Mouse (Mus musculus) hindbrain, embryonic 16.5 days (tissue): ENCODE data around the gene Fam184a. TPM values are rescaled to one million over a fixed set of nuclear protein-coding genes. Genes with fewer than 3 reads are reported as not detected.

Source experiments
- ATAC-seq: fragments of 200-750 bp; cut with Nextera tagmentation; 2 replicates; pipeline ENCODE4 v1.8.0; 2017; ENCODE audit warnings: moderate TSS enrichment, moderate library complexity
- H3K27ac ChIP-seq: fragments of 300-500 bp; sonication (generic); 2 replicates; pipeline ENCODE4 v1.5.1; 2014; ENCODE audit warnings: low read depth, mild to moderate bottlenecking, control low read depth, low read length, moderate library complexity
- H3K27me3 ChIP-seq: fragments of 300-500 bp; sonication (generic); replicated peaks from 2 replicates; pipeline ENCODE4 v1.6.1; 2014; ENCODE audit warnings: low read length; ENCODE audit not compliant: control insufficient read depth, insufficient read depth
- H3K36me3 ChIP-seq: fragments of 300-500 bp; sonication (generic); 2 replicates; pipeline ENCODE4 v1.6.1; 2014; ENCODE audit warnings: mild to moderate bottlenecking, low read length, moderate library complexity, mixed read lengths; ENCODE audit not compliant: control insufficient read depth, insufficient read depth
- H3K4me1 ChIP-seq: fragments of 300-500 bp; sonication (generic); 2 replicates; pipeline ENCODE4 v1.6.1; 2014; ENCODE audit warnings: low read depth, low read length; ENCODE audit not compliant: control insufficient read depth, insufficient read depth
- H3K4me2 ChIP-seq: fragments of 300-500 bp; sonication (generic); 2 replicates; pipeline ENCODE4 v1.6.1; 2014; ENCODE audit warnings: mild to moderate bottlenecking, low read length, control low read depth, moderate library complexity
- H3K4me3 ChIP-seq: fragments of 300-500 bp; sonication (generic); 2 replicates; pipeline ENCODE4 v1.5.1; 2014; ENCODE audit warnings: mild to moderate bottlenecking, low read length, control low read depth, moderate library complexity
- H3K9ac ChIP-seq: fragments of 300-500 bp; sonication (generic); 2 replicates; pipeline ENCODE4 v1.6.1; 2014; ENCODE audit warnings: low read depth, mild to moderate bottlenecking, control low read depth, low read length, moderate library complexity
- H3K9me3 ChIP-seq: fragments of 300-500 bp; sonication (generic); 2 replicates; pipeline ENCODE4 v1.6.1; 2014; ENCODE audit warnings: mild to moderate bottlenecking, low read length, moderate library complexity; ENCODE audit not compliant: control insufficient read depth
- WGBS: fragments of 180-500 bp; shearing (Covaris S2); extraction: QIAGEN DNeasy Blood & Tissue Kit; methylation state at CpG from one replicate; pipeline ENCODE4 v1.1.7; 2014; 5-methylcytosine and 5-hydroxymethylcytosine counted together
- polyA plus RNA-seq: library from polyadenylated mRNA; unstranded; fragments of >200 nt; fragmentation: Nextera tagmentation; extraction: Ambion mirVana; gene quantifications from 2 replicates; pipeline ENCODE4 v1.2.1, GENCODE M21; 2015

Fam184a gene
- polyA plus RNA-seq, 1 experiment from 2014 or later = 13.3 TPM

GRCm38 (mm10) chr10:53725301-53725700 lies 25.6 kb downstream of the Fam184a start:
- no peak for ATAC-seq
- 56% methylated on average over 2 of the region's 2 CpGs for WGBS
- Histone ChIP-seq H3K27me3 (no peaks in the 10 kb centered on the region), H3K4me1 (no peaks in the 10 kb centered on the region), H3K27ac (no peak overlapping the region), H3K9ac (no peak overlapping the region), H3K36me3 (no peaks in the 10 kb centered on the region), H3K4me3 (no peak overlapping the region), H3K4me2 (no peak overlapping the region), H3K9me3 (no peaks in the 10 kb centered on the region)

DNA sequence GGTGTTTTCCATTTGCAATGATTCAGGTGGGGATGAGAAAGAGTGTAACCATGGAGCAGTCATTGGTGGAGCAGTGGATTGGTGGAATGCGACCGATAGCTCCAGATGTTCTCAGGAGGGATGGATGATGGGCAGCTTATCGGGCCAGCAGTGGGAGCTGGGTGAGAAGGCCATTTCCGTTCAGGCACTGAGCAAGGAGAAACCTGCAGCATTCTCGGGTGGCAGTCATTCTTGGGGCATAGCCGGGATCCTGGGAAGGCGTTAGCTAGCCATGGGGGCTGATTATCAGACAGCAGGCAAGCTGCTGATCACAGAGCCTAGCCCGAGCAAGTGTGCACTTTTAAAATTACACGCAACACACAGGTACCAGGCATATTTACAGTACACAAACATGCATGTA lies 46.4 kb downstream of the Fam184a start:
- Histone ChIP-seq H3K36me3 (no peaks in the 10 kb centered on the region), H3K27ac (no peak overlapping the region), H3K27me3 (no peaks in the 10 kb centered on the region), H3K9me3 (no peaks in the 10 kb centered on the region), H3K4me3 (no peak overlapping the region), H3K4me1 (no peaks in the 10 kb centered on the region), H3K4me2 (no peak overlapping the region), H3K9ac (no peak overlapping the region)
- ATAC-seq = no peak
- WGBS = 95% methylated on average over 9 of the region's 9 CpGs

DNA sequence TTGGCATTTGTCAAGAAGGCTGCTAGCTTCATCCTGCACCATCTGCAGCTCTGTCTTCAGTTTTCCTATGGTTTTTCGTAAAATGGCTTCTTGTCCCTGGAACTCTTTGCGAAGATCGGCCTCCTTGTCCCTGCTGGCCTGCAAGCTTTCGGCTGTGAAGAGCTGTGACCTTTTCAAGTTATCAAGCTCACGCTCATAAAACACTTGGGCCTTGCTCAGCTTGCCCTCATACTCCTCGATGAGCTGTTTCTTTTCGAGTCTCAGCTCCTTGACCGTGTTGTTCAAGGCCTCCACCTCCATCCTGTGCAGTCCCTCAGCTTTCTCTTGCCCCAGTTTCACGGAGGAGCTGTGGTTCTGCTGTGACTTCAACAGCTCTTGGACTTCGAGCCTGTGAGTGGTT lies 52.4 kb downstream of the Fam184a start:
- H3K4me2 ChIP-seq = no peak overlapping the region
- no peak overlapping the region for H3K4me3 ChIP-seq
- H3K27me3 ChIP-seq = no peaks in the 10 kb centered on the region
- H3K36me3 ChIP-seq = no peaks in the 10 kb centered on the region
- no peak overlapping the region for H3K9ac ChIP-seq
- 96% methylated on average over 10 of the region's 10 CpGs for WGBS
- no peak for ATAC-seq
- H3K27ac ChIP-seq = no peak overlapping the region
- no peaks in the 10 kb centered on the region for H3K4me1 ChIP-seq
- H3K9me3 ChIP-seq = no peaks in the 10 kb centered on the region

DNA sequence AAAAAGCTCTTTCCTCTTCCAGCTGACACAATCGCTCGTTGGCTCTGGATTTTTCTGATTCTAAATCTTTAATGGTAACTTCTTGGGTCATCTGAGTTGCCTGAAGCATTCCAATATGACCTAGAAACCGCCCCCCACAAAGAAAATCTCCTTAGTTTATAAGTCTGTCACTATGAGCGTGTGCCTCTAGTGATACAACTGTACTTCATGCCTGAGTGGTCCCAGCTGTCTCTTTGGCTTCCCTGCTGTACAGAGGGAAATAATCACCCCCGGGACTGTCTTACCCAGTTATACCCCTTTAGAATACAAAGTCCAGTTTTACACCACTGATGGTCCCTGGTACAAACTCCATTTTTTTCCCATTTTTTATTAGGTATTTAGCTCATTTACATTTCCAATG lies 56.2 kb downstream of the Fam184a start:
- Histone ChIP-seq H3K4me2 (no peak overlapping the region), H3K36me3 (no peaks in the 10 kb centered on the region), H3K4me3 (no peak overlapping the region), H3K27me3 (no peaks in the 10 kb centered on the region), H3K9me3 (no peaks in the 10 kb centered on the region), H3K27ac (no peak overlapping the region), H3K4me1 (no peaks in the 10 kb centered on the region), H3K9ac (no peak overlapping the region)
- 75% methylated on average over 5 of the region's 5 CpGs for WGBS
- ATAC-seq = no peak

GRCm38 (mm10) chr10:53691263-53691662 lies 59.7 kb downstream of the Fam184a start:
- Histone ChIP-seq H3K27ac (no peak overlapping the region), H3K4me3 (no peak overlapping the region), H3K9me3 (no peaks in the 10 kb centered on the region), H3K4me2 (no peak overlapping the region), H3K4me1 (no peaks in the 10 kb centered on the region), H3K36me3 (no peaks in the 10 kb centered on the region), H3K9ac (no peak overlapping the region), H3K27me3 (no peaks in the 10 kb centered on the region)
- no peak for ATAC-seq

GRCm38 (mm10) chr10:53688952-53689584 lies 61.9 kb downstream of the Fam184a start:
- H3K4me1 ChIP-seq = no peaks in the 10 kb centered on the region
- 69% methylated on average over 4 of the region's 4 CpGs for WGBS
- H3K9me3 ChIP-seq = no peaks in the 10 kb centered on the region
- no peaks in the 10 kb centered on the region for H3K27me3 ChIP-seq
- no peak for ATAC-seq
- H3K4me3 ChIP-seq = no peak overlapping the region
- H3K36me3 ChIP-seq = no peaks in the 10 kb centered on the region
- no peak overlapping the region for H3K9ac ChIP-seq
- H3K27ac ChIP-seq = no peak overlapping the region
- no peak overlapping the region for H3K4me2 ChIP-seq

- Histone ChIP-seq H3K4me3 (no peak overlapping the region), H3K9ac (no peak overlapping the region), H3K4me1 (no peaks in the 10 kb centered on the region), H3K9me3 (no peaks in the 10 kb centered on the region), H3K4me2 (no peak overlapping the region), H3K36me3 (no peaks in the 10 kb centered on the region), H3K27ac (no peak overlapping the region), H3K27me3 (no peaks in the 10 kb centered on the region)
- ATAC-seq = no peak
- 32% methylated on average over 1 of the region's 1 CpGs for WGBS
Observed at GRCm38 (mm10) chr10:53688533-53688932, 62.4 kb downstream of the Fam184a start.

- ATAC-seq = no peak
- Histone ChIP-seq H3K27me3 (no peaks in the 10 kb centered on the region), H3K36me3 (peaks cover 2% of the 10 kb centered on the region; the same call in 1 of the 2 replicates), H3K9ac (no peak overlapping the region), H3K4me2 (no peak overlapping the region), H3K4me3 (no peak overlapping the region), H3K9me3 (no peaks in the 10 kb centered on the region), H3K4me1 (no peaks in the 10 kb centered on the region), H3K27ac (no peak overlapping the region)
- WGBS = 62% methylated on average over 5 of the region's 5 CpGs
Observed at GRCm38 (mm10) chr10:53687888-53688287, 63.0 kb downstream of the Fam184a start.

DNA sequence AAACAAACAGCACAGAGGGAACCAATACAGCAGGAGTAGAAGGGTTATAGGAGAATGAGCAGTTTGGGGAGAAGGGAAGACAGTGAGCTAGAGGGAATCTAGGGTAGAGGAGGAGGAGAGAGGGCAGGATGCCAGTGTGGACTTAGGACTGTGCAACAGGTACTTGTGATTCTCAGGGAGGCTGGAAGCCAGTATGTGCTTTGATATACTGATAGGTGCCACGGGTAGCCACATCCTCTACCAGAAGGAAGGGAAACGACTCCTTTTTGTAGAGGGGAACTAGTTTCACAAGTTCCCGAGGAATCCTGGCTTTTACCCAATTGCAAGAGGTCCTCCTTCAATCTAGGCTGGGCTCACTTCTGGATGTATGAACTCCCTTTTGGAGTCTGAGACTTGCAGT lies 65.1 kb downstream of the Fam184a start:
- H3K4me3 ChIP-seq = no peak overlapping the region
- no peaks in the 10 kb centered on the region for H3K4me1 ChIP-seq
- no peak overlapping the region for H3K4me2 ChIP-seq
- peaks cover 2% of the 10 kb centered on the region; the same call in 1 of the 2 replicates for H3K36me3 ChIP-seq
- no peak overlapping the region for H3K27ac ChIP-seq
- 81% methylated on average over 3 of the region's 3 CpGs for WGBS
- H3K27me3 ChIP-seq = no peaks in the 10 kb centered on the region
- no peaks in the 10 kb centered on the region for H3K9me3 ChIP-seq
- no peak overlapping the region for H3K9ac ChIP-seq
- no peak for ATAC-seq

- ATAC-seq = no peak
- Histone ChIP-seq H3K36me3 (peaks cover 2% of the 10 kb centered on the region; the same call in 1 of the 2 replicates), H3K27me3 (no peaks in the 10 kb centered on the region), H3K9me3 (no peaks in the 10 kb centered on the region), H3K4me1 (no peaks in the 10 kb centered on the region), H3K4me3 (no peak overlapping the region), H3K4me2 (no peak overlapping the region), H3K27ac (no peak overlapping the region), H3K9ac (no peak overlapping the region)
- WGBS = 83% methylated on average over 5 of the region's 5 CpGs
Observed at GRCm38 (mm10) chr10:53683226-53683625, 67.7 kb downstream of the Fam184a start.
